Mouse (Mus musculus) hindbrain, embryonic 13.5 days (tissue): Measurements from ENCODE around the gene Mesp2. TPM values are rescaled to one million over a fixed set of nuclear protein-coding genes. Genes with fewer than 3 reads are reported as not detected.

Experiments
- ATAC-seq: fragments of 200-750 bp; cut with Nextera tagmentation; 2 replicates; pipeline ENCODE4 v1.8.0; 2017; ENCODE audit warnings: moderate TSS enrichment; ENCODE audit not compliant: low FRiP score
- H3K27ac ChIP-seq: fragments of 300-500 bp; sonication (generic); 2 replicates; pipeline ENCODE4 v1.5.1; 2015; ENCODE audit warnings: inconsistent platforms, mild to moderate bottlenecking, moderate library complexity
- H3K27me3 ChIP-seq: fragments of 300-500 bp; sonication (generic); 2 replicates; pipeline ENCODE4 v1.6.1; 2015; ENCODE audit warnings: mild to moderate bottlenecking, inconsistent platforms
- H3K36me3 ChIP-seq: fragments of 300-500 bp; sonication (generic); 2 replicates; pipeline ENCODE4 v1.6.1; 2015; ENCODE audit warnings: mild to moderate bottlenecking, inconsistent platforms
- H3K4me1 ChIP-seq: fragments of 300-500 bp; sonication (generic); replicated peaks from 2 replicates; pipeline ENCODE4 v1.6.1; 2015; ENCODE audit warnings: inconsistent platforms
- H3K4me2 ChIP-seq: fragments of 300-500 bp; sonication (generic); 2 replicates; pipeline ENCODE4 v1.6.1; 2015; ENCODE audit warnings: inconsistent platforms, mild to moderate bottlenecking, moderate library complexity
- H3K4me3 ChIP-seq: fragments of 300-500 bp; sonication (generic); 2 replicates; pipeline ENCODE4 v1.5.1; 2015; ENCODE audit warnings: mild to moderate bottlenecking, inconsistent platforms
- H3K9ac ChIP-seq: fragments of 300-500 bp; sonication (generic); 2 replicates; pipeline ENCODE4 v1.6.1; 2015; ENCODE audit warnings: mild to moderate bottlenecking, inconsistent platforms
- H3K9me3 ChIP-seq: fragments of 300-500 bp; sonication (generic); 2 replicates; pipeline ENCODE4 v1.6.1; 2016; ENCODE audit warnings: inconsistent platforms
- WGBS: fragments of 180-500 bp; shearing (Covaris S2); methylation state at CpG from one replicate; pipeline ENCODE4 v1.1.7; 2015; 5-methylcytosine and 5-hydroxymethylcytosine counted together
- polyA plus RNA-seq: library from polyadenylated mRNA; unstranded; fragments of >200 nt; fragmentation: Nextera tagmentation; extraction: Ambion mirVana; gene quantifications from 2 replicates; pipeline ENCODE4 v1.2.1, GENCODE M21; 2015

Mesp2 gene
- polyA plus RNA-seq, 1 experiment from 2014 or later: 0.93 TPM

DNA sequence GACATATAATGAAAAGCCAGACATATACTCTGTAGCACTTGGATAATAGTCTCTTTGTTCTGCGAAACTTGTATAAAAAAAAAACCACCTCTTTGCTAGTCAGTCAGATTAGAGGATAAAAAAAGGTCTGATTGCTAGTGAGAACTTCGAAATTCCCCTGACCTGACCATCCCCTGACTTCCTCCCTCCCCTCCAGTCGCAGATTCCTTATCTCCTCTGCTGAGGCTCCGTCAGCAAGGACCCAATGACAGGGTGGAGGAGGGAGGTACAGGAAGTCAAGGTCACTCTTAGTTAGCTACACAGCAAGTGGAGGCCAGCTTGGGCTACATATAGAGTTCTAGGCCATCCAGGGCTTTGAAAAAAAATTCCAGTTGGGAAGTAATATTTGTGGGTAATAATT, 9.0 kb downstream of the Mesp2 start:
- ATAC-seq: no peak
- no peak overlapping the region for H3K27ac ChIP-seq
- H3K9ac ChIP-seq: no peak overlapping the region
- peaks cover 4% of the 10 kb centered on the region; the same call in 1 of the 2 replicates for H3K9me3 ChIP-seq
- peaks cover 23% of the 10 kb centered on the region for H3K27me3 ChIP-seq
- WGBS: 51% methylated on average over 4 of the region's 4 CpGs
- 0 out of 2 replicates have a peak, but pooled peaks cover 4% of the 10 kb centered on the region for H3K4me1 ChIP-seq
- no peak overlapping the region for H3K4me3 ChIP-seq
- H3K4me2 ChIP-seq: no peak overlapping the region
- H3K36me3 ChIP-seq: no peaks in the 10 kb centered on the region

DNA sequence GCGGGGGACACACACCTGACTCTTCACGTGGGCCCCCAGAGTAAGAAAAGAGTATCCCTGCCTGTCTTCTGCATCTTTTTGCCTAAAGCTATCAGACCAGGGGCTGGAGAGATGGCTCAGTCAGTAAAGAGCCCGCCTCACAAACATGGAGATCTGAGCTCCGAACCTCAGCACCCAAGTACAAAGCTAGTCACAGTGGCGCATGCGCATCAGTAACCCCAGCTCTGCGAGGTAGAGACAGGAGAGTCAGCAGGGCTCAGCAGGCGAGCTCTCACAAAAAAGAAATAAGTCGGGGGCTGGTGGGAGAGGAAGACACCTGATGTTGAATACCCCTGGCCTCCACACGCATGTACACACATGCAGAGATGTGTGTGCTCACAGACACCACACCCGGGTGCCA, 9.5 kb downstream of the Mesp2 start:
- Histone ChIP-seq H3K27ac (no peak overlapping the region), H3K27me3 (peaks cover 23% of the 10 kb centered on the region), H3K4me2 (no peak overlapping the region), H3K4me1 (0 out of 2 replicates have a peak, but pooled peaks cover 4% of the 10 kb centered on the region), H3K36me3 (no peaks in the 10 kb centered on the region), H3K4me3 (no peak overlapping the region), H3K9ac (no peak overlapping the region), H3K9me3 (peaks cover 7% of the 10 kb centered on the region; the same call in 1 of the 2 replicates)
- ATAC-seq: no peak
- WGBS: 51% methylated on average over 11 of the region's 11 CpGs

DNA sequence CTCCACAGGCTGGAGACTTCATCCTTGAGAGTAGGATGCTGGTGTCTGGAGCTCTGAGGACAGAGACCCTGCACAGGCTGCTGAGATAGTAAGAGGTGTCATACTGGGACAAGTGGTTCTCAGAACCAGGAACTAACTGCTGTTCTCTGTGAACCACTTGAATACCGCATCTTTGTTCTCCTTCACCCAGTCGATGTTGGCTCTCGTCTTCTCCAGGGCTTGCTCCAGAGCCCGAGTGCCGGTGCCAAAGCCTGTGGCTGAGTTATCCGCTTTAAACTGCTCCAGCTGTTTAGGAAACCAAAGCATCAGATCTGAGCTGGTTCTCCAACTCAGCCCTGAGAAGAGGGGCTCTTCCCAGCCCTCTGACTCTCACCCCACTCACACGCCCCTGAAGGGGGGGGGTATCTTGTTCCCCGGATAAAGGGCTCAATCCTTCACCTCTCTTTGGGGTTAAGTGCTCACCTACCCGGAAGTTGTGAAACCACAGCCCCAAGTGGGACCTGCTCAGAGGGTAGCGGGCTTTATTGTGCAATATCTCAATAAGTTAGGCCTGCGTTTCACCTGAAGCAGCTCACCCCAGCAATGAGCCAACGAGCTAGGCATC, 11.7 kb downstream of the Mesp2 start:
- no peak for ATAC-seq
- Histone ChIP-seq H3K9me3 (peaks cover 7% of the 10 kb centered on the region; the same call in 1 of the 2 replicates), H3K4me1 (0 out of 2 replicates have a peak, but pooled peaks cover 4% of the 10 kb centered on the region), H3K27ac (no peak overlapping the region), H3K9ac (no peak overlapping the region), H3K36me3 (no peaks in the 10 kb centered on the region), H3K27me3 (peaks cover 16% of the 10 kb centered on the region), H3K4me3 (no peak overlapping the region), H3K4me2 (no peak overlapping the region)
- 90% methylated on average over 12 of the region's 12 CpGs for WGBS

DNA sequence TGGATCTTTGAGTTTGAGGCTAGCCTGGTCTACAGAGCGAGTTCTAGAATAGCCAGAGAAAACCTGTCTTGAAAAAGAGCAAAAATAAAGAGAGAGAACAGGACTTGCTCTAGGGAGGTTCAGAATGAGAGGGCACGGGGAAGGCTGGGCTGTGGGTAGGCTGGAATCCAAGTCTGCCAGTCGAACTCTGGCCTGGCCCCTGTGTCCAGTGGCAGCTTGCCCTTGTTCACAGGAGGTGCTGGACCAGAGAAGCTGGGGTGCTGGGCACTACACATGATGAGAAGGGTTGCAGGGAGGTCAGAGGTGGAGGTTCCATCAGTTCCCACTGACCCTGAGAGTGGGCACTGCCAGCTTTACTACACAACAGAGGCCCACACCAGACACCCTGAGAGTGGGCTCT, 17.8 kb downstream of the Mesp2 start:
- 73% methylated on average over 3 of the region's 3 CpGs for WGBS
- Histone ChIP-seq H3K36me3 (no peaks in the 10 kb centered on the region), H3K27ac (no peak overlapping the region), H3K4me1 (no peaks in the 10 kb centered on the region), H3K27me3 (no peaks in the 10 kb centered on the region), H3K4me2 (no peak overlapping the region), H3K9me3 (peaks cover 7% of the 10 kb centered on the region; the same call in 1 of the 2 replicates), H3K4me3 (no peak overlapping the region), H3K9ac (no peak overlapping the region)
- ATAC-seq: no peak

DNA sequence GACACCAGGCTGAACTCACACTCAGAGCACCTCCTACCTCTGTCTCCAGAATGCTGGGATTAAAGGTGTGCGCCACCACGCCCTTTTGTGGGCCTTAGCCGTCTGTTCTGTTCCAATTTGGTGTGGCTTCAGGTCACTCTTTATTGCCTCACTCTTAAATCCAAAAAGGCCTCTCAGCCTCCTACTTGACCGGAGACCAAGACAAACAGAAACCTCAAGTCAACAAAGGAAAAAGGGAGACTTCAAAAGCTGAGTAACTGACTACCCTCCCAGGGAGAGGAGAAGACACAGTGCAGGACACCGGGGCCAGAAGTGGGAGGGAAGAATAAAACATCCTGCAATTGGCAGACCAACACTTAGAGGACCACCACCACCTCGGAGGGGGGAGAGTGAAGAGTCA, 20.6 kb downstream of the Mesp2 start:
- H3K36me3 ChIP-seq: no peaks in the 10 kb centered on the region
- H3K27me3 ChIP-seq: no peaks in the 10 kb centered on the region
- no peaks in the 10 kb centered on the region for H3K4me1 ChIP-seq
- H3K9me3 ChIP-seq: no peaks in the 10 kb centered on the region
- no peak overlapping the region for H3K4me3 ChIP-seq
- no peak for ATAC-seq
- no peak overlapping the region for H3K4me2 ChIP-seq
- H3K9ac ChIP-seq: no peak overlapping the region
- no peak overlapping the region for H3K27ac ChIP-seq
- WGBS: 78% methylated on average over 6 of the region's 6 CpGs

DNA sequence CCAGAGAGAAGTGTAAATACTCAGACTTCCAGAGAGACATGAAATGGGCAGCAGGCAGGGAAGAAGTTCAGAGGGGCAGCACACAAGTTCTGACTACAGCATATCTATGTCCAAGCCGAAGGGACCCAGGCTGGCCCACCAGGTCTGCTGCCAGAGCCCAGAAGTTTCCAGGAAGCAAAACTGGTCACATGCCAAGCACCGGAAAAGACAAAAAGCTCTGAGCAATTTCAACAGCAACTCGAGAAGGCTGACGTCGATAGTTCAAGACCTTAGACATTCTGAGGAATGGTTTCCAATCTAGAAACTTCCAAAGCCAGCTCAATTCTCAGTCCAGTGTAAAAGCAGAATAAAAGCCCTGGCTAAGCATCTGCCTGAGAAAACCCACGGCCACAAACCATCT, 21.1 kb downstream of the Mesp2 start:
- H3K27ac ChIP-seq: no peak overlapping the region
- H3K9me3 ChIP-seq: no peaks in the 10 kb centered on the region
- H3K4me1 ChIP-seq: no peaks in the 10 kb centered on the region
- H3K9ac ChIP-seq: no peak overlapping the region
- H3K4me3 ChIP-seq: no peak overlapping the region
- ATAC-seq: no peak
- 80% methylated on average over 6 of the region's 6 CpGs for WGBS
- H3K36me3 ChIP-seq: no peaks in the 10 kb centered on the region
- H3K4me2 ChIP-seq: no peak overlapping the region
- no peaks in the 10 kb centered on the region for H3K27me3 ChIP-seq

DNA sequence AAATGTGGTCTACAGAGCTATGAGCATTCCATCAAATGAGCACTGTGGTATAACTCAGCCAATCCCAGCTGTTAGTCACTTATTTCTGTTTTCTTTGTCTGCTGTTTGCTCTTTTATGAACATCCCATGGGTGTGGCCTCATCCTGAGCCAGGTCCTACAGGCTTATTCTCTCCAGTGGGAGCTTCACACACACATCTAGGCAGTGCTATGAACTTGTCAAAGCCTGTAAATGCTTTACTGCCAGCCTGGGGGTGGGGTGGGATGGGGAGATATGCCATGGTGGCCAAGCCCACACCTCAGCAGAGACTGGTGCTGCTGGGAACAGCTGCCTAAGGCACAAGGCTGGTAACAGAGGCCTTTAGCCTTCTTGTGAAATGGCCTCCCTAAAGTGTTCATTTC, 22.5 kb downstream of the Mesp2 start:
- H3K4me2 ChIP-seq: no peak overlapping the region
- no peaks in the 10 kb centered on the region for H3K9me3 ChIP-seq
- no peaks in the 10 kb centered on the region for H3K27me3 ChIP-seq
- no peak for ATAC-seq
- no peak overlapping the region for H3K9ac ChIP-seq
- no peaks in the 10 kb centered on the region for H3K4me1 ChIP-seq
- no peak overlapping the region for H3K27ac ChIP-seq
- no peak overlapping the region for H3K4me3 ChIP-seq
- H3K36me3 ChIP-seq: no peaks in the 10 kb centered on the region

DNA sequence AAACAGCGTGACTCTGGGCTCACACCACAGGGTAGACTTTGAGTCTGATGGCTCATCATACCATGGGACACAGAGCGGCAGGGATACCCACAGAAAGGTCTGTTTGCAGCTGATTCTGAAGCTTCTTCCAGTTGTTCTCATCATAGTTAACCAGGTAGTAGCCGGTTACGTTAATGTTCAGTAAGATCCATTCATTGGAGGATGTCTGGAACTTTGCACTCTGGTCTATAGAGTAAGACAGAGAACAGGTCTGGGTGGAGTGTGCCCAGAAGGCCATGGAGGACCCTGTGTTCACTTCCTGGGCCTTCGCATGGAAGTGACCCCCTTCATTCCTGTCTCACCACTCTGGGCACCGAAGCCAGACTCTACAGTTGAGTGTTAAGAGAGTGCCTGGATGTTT, 24.7 kb downstream of the Mesp2 start:
- Histone ChIP-seq H3K9me3 (no peaks in the 10 kb centered on the region), H3K4me2 (no peak overlapping the region), H3K4me3 (no peak overlapping the region), H3K9ac (no peak overlapping the region), H3K36me3 (no peaks in the 10 kb centered on the region), H3K27ac (no peak overlapping the region), H3K27me3 (no peaks in the 10 kb centered on the region), H3K4me1 (no peaks in the 10 kb centered on the region)
- 96% methylated on average over 6 of the region's 6 CpGs for WGBS
- ATAC-seq: no peak

DNA sequence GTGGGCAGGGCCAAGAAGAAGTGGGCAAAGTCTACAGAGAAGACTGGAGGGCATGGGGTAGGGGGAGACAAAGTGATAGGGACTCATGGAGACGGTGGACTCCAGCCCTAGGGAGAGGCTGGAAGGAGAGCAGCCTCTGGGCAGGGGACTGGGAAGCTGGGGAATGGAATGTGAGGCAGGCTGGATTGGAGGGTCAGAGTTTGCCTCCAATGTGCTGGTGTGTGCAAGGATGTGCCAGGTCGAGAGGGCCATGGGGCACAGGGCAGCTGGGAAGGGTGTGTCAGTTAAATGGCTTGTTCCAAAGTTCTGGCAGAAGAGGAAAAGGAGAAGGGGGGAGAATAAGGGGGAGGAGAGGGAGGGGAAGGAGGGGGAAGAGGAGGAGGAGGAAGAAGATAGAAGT, 26.7 kb downstream of the Mesp2 start:
- WGBS: 70% methylated on average over 2 of the region's 2 CpGs
- ATAC-seq: no peak
- Histone ChIP-seq H3K36me3 (no peaks in the 10 kb centered on the region), H3K27me3 (no peaks in the 10 kb centered on the region), H3K27ac (no peak overlapping the region), H3K4me3 (no peak overlapping the region), H3K9ac (no peak overlapping the region), H3K4me1 (no peaks in the 10 kb centered on the region), H3K9me3 (no peaks in the 10 kb centered on the region), H3K4me2 (no peak overlapping the region)

DNA sequence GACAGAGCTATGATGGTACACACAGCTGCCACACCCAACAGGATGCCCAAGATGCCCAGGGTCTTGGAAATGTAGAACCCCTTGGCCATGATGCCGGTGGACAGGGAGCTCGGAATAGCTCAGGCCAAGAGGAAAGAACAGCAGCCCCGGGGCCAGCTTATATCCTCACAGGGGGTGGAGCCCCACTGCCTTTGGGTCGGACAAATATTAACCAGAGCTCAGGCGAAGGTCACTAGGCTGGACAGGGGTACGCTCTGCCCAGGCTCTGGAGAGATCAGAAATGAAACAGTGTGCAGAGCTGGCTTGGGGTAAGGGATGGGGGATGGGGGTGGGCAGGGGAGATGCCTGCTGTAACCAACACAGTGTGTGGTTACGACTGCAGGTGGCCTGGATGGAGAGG, 31.6 kb downstream of the Mesp2 start:
- no peak overlapping the region for H3K4me2 ChIP-seq
- no peak for ATAC-seq
- no peak overlapping the region for H3K4me3 ChIP-seq
- H3K9ac ChIP-seq: no peak overlapping the region
- 58% methylated on average over 7 of the region's 7 CpGs for WGBS
- H3K27ac ChIP-seq: no peak overlapping the region
- no peaks in the 10 kb centered on the region for H3K4me1 ChIP-seq
- peaks cover 16% of the 10 kb centered on the region for H3K27me3 ChIP-seq
- H3K9me3 ChIP-seq: no peaks in the 10 kb centered on the region
- H3K36me3 ChIP-seq: no peaks in the 10 kb centered on the region

DNA sequence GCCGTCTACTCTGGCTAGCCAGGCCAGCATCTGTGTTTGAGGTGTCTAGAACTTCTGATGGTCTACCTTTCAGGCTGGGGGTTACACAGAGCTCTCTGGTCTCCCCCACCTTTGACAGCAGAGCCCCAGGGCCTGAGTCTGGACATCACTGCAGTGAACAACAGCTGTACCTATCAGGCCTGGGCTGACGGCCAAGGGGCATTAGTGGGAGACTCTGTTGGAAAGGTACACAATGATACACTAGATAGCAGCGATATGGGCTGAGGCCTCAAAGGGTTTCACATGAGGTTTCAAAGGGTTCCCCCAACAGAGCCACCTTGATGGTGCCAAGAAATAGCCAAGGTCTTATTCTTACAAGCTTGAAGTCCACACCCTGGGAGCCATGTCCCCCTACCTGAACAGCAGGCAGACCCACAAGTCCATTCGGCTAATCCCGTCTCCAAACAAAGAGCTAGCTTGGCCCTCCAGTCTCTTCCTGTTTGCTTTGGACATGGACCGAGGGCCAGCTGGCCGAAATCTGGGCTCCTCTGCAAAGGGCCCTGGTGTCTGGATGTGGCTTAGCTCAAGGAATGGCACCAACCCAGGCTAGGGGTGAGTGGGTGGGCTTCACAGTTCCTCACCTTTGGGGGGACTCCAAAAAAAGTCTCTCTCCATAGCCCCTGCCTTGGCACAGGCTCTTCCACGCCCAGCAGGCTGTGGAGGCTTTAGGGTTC, 33.7 kb downstream of the Mesp2 start:
- Histone ChIP-seq H3K4me3 (no peak overlapping the region), H3K27ac (no peak overlapping the region), H3K4me2 (no peak overlapping the region), H3K9me3 (no peaks in the 10 kb centered on the region), H3K4me1 (peaks cover 9% of the 10 kb centered on the region), H3K27me3 (peaks cover 35% of the 10 kb centered on the region), H3K9ac (no peak overlapping the region), H3K36me3 (no peaks in the 10 kb centered on the region)
- ATAC-seq: no peak
- 88% methylated on average over 8 of the region's 8 CpGs for WGBS

DNA sequence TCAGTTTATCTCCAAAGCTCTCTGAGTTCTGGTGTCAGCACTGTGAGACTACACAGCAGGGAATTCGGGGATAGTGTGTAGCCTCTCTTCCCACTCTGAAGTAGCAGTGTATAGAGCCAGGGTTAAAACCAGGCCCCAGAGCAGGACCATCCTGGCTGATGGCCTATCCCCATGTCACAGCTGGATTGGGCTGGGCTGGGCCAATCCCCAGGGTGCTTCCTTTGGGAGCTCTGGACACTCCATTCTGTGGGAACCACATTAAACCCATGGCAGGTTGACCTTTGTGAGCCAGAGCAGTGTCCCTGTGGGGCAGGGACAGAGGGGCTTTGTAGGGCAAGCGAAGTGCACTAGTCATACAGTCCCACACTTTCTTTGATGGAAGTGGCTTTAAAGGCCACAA, 35.8 kb downstream of the Mesp2 start:
- no peaks in the 10 kb centered on the region for H3K9me3 ChIP-seq
- no peak overlapping the region for H3K9ac ChIP-seq
- H3K4me1 ChIP-seq: peaks cover 9% of the 10 kb centered on the region
- 69% methylated on average over 2 of the region's 2 CpGs for WGBS
- H3K27ac ChIP-seq: no peak overlapping the region
- no peak for ATAC-seq
- no peaks in the 10 kb centered on the region for H3K36me3 ChIP-seq
- no peak overlapping the region for H3K4me2 ChIP-seq
- H3K4me3 ChIP-seq: no peak overlapping the region
- peaks cover 43% of the 10 kb centered on the region for H3K27me3 ChIP-seq
